Mouse (Mus musculus): ENCODE measurements around the gene Aff3.

The Aff3 gene

DNA sequence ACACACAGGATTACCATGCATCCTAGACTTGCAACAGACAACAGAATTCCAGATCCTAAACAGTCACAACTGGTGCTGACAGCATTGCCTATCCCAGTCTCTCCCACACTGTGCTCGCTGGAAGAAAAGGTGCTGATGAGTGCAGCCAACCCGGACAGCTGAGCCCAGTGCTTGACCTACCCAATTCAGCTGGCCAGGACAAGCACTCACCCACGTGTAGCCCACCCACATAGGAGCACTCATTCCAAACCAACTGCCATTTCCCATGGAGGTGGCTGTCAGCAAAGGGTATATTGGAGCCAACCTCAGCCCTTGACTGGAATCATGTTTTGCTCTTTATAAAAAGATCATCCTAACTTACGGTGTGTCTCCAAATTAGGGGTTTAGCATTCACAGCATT, 123.2 kb downstream of the Aff3 start:
- DNase-seq (ENCODE audit: low spot score) = no peak

- no peak for DNase-seq (ENCODE audit: low spot score)
Observed at GRCm38 (mm10) chr1:38536929-38537540, 127.7 kb downstream of the Aff3 start.

GRCm38 (mm10) chr1:38532581-38532980, 132.2 kb downstream of the Aff3 start:
- DNase-seq (ENCODE audit: low spot score) = no peak

GRCm38 (mm10) chr1:38528607-38529006, 136.1 kb downstream of the Aff3 start:
- no peak for DNase-seq (ENCODE audit: low spot score)

DNA sequence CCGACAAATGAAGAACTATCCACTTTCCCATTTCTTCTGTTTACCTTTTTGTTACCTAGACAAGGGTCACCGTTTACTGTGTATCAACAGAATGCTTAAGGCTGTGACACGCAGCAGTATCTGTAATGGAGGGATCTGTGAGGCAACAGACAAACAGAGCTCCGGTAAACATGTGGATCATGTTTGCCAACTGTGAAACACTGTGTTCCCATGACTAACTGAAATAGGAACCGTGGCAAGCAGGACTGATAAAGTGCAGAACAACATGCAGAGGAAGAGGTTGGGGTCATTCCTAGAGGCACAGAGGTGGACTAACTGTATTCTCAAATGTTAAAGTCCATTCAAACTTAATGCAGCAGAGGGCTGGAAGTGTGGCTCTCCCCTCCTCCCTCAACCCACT, 138.2 kb downstream of the Aff3 start:
- no peak for DNase-seq (ENCODE audit: low spot score)

- no peak for DNase-seq (ENCODE audit: low spot score)
Observed at GRCm38 (mm10) chr1:38521651-38522050, 143.1 kb downstream of the Aff3 start.

GRCm38 (mm10) chr1:38516225-38516624, 148.5 kb downstream of the Aff3 start:
- DNase-seq (ENCODE audit: low spot score) = no peak

- DNase-seq (ENCODE audit: low spot score) = no peak
Observed at GRCm38 (mm10) chr1:38514634-38515011, 150.1 kb downstream of the Aff3 start.

- no peak for DNase-seq (ENCODE audit: low spot score)
Observed at GRCm38 (mm10) chr1:38513970-38514633, 150.7 kb downstream of the Aff3 start.

DNA sequence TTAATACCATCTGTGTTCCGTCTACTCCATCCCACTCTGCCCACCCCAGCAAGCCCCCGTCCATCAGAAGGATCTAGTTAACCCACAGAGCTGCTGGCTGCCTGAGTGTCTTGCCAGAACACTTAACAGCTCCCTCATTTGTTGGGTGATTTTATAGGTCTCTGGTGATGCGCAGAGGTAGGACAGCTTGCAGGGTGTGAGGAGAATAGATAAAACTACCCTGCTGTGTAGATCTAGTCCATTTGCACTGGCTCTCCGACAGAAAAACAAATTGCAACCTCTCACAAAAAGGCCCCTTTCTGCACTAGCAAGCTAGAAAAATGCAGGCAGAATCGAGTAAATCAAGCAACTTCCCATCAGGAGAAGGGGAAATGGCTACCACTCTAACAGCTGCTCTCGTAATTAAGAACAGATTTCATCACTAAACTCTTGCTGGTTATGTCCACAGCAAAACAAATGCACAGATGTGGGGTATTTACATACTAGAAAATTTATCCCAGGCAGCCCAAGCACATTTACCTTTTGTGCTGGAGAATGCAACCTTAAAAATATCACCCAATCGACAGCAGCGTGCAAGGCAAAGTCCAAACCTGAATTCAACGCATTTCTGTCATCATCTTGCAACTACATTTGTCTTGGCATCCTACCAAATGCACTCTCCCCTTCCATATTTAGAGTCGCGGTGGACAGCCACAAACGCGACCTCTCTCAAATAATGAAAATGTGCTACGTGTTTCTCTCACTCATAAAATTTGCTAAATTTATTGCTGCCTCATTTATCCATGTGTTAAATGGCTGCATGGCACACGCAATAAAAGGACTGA, 152.3 kb downstream of the Aff3 start:
- DNase-seq (ENCODE audit: low spot score) = no peak

DNA sequence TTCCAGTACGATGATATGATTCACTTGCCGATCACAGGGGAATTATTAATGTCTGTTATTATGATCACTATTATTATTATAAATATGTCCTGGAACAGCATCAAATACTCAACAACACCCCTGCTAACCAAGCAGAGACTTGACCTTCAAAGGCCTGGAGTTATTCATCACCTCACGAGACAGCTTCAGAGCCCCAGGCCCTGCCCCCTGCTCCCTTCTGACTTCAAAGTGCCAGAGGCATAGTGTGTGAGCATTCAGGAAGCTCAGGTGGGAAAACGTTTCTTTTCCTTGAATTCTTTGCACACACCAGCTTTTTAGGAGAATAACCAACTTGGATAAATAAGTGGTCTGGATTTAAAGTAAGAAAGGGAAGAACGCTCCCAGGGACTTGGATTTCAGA, 153.7 kb downstream of the Aff3 start:
- DNase-seq (ENCODE audit: low spot score) = no peak

GRCm38 (mm10) chr1:38509301-38509700, 155.5 kb downstream of the Aff3 start:
- DNase-seq (ENCODE audit: low spot score) = no peak

GRCm38 (mm10) chr1:38507636-38508179, 157.0 kb downstream of the Aff3 start:
- no peak for DNase-seq (ENCODE audit: low spot score)

DNA sequence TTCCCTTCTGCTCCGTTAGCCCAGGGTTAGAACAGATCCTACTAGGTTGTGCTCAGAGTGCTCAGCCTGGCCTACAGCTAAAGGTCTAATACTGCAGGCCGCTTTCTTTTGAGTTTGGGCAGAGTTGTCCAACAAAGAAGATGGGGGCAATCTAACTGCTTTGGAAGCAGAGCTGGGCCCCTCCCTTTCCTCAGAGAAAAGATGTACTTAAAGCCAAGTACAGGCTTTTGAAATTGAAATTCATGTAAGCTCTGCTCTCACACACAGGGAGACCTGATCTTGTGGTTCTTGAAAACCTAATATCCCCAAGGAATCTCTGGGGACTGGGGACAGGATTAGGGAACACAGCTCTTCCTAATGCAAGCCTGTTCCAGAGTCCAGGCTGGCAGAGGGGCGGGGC, 158.4 kb downstream of the Aff3 start:
- no peak for DNase-seq (ENCODE audit: low spot score)

- no peak for DNase-seq (ENCODE audit: low spot score)
Observed at GRCm38 (mm10) chr1:38503431-38504089, 161.2 kb downstream of the Aff3 start.

DNA sequence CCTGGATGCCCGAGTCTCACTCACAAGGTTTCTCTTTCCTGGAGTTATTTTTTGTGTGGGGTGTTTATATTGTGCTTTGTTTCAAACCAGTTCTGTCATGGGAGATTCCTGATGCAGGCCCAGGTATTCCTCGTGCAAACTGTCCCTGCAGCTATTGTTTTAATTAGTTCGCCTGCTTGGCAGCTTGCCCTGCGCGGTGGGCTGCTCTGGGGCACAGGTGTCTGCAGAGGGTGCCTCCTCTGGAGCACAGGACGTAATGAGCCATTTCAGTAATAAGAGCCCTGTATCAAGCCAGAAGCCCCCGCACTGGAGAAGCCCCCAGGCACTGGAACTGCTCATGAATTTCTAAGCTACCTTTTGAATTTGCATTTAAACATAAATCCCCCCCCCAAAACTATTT, 162.0 kb downstream of the Aff3 start:
- DNase-seq (ENCODE audit: low spot score) = no peak

- no peak for DNase-seq (ENCODE audit: low spot score)
Observed at GRCm38 (mm10) chr1:38501231-38501630, 163.5 kb downstream of the Aff3 start.

DNA sequence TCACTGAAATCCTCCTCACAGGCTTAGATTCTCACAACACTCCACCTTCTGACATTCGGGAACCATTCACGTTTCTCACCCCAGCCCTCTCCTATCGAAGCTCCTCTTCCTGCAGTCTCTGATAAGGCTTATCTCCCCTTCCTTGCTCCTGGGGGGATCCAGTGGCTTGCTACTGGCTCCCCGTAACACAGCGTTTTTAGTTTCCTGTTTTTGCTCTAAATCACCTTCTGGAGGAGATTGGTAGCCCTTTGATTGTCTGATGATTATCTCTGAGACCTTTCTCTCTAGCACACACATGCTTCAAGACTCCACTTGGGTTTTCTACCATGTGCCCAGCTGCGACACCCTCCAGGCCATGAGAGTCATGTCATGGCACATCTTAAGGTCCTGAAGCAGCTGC, 165.3 kb downstream of the Aff3 start:
- DNase-seq (ENCODE audit: low spot score) = no peak

- no peak for DNase-seq (ENCODE audit: low spot score)
Observed at GRCm38 (mm10) chr1:38497576-38497975, 167.2 kb downstream of the Aff3 start.

GRCm38 (mm10) chr1:38496886-38497528, 167.7 kb downstream of the Aff3 start:
- DNase-seq (ENCODE audit: low spot score) = no peak

GRCm38 (mm10) chr1:38495284-38495683, 169.5 kb downstream of the Aff3 start:
- DNase-seq (ENCODE audit: low spot score) = no peak

DNA sequence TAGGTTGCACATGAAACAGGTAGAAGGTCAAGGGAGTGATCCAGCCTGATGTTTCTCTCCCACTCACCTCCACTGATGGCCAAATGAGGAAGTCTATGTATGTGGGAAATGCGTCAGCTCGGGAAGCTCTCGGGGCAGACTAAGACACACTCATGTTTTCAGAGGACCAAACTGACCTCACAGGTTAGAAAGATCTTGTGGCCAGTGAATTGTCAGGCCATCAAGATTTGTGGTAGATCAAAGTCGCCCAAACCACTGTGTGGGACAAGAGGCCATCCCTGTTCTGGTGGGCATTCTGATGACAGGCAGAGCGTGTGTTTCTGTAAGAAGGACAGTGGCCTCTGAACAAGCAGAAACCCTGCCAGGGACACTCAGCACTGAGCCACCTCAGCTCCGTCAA, 175.0 kb downstream of the Aff3 start:
- no peak for DNase-seq (ENCODE audit: low spot score)

All from urinary bladder, postnatal 14 days (tissue).